Mouse (Mus musculus): ENCODE data around the gene Ppp4r4.
"Not testable (repeated sequence)": the region's sequence is repeated elsewhere in the genome, so short reads cannot be mapped to it uniquely, and the experiment has no call there.

Ppp4r4 gene

DNA sequence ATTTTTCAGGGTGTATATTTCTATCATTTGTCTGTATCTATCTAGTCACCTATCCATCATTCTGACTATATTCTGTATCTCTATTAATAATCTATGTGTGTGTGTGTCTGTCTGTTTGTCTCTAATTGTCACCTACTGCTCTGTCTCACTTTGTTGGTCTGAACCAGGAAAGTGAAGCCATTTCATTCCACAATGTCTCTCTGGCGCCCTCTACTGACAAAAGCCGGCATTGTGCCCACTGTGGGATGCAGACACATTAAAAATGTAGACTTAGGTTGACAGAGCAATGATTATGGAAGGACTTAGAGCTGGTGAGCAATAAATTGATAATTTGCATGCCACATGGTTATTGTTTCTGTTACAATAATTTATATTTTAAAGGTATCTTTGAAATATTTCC lies 111.3 kb downstream of the Ppp4r4 start:
- DNase-seq = peak; percentile 68 to 74

DNA sequence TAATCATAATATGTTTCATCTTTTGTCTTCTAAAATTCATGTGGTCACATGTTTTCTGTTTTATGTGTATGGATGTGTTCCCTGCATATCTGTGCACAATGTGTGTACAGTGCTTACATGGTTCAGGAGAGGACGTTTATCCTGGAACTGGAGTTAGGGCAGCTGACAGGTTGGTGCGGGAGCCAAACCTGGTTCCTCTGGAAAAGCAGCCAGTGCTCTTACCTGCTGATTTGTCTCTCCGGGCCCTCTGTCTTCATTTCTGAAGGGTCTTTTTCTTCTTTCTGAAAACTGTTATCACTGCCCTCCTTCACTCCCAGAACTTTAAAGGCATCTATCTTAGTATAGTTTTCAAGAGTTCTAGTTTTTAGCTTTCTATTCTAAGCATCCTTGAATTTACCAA lies 111.7 kb downstream of the Ppp4r4 start:
- no peak for DNase-seq

DNA sequence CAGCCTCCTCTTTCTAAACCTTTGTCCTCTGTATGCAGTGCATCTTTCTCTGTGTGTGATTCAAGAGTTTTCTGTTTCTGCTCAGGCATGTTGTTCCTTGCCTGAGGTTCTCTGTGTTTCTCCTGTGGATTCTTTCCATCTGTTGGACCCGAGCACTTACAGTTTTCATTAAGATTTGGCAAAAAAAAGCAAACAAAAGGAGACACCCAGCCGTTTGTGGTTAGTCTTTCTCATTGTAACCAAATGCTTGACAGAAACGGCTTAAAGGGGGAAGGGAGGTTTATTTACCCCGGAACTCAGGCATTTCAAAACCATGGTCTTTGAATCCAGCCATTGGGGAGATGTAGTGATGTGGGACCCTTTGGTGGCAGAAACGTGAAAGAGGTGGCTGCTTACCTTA lies 112.5 kb downstream of the Ppp4r4 start:
- no peak for DNase-seq

DNA sequence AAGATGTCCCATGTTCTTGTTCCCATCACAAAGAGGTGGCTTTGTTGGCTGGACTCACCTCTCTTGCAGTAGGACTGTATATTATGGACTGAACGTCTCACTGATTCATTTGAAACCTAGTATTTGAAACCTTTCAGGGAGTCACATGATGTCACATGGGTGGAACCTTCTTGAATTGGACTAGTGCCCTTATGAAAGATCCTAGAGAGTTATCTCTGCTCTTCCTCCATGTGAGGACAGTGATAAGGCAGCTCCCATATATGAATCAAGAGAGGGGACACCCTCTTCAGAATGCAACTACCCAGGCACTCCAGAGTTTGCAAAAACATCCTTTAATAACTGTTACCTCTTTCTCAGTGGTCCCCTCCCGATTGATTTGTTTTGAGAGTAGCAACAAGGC lies 114.2 kb downstream of the Ppp4r4 start:
- no peak for DNase-seq

DNA sequence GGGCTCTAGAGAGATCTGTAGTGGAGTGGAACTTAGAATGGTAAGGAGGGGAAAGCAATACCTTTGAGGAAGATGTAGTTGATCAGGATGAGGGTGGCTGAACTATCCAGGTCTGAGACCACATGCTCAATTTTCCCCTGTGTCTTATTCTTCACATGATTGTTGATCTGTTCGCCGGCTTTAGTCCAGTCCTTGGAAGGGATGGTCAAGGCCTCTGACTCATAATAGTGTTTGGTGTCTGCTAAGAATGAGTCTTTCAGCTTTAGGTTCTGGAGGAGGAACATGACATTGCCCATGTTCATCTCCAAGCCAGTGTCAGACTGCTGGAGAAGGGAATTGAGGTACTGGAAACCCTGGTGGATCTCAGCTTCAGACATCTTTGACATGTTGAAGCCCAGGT lies 121.8 kb downstream of the Ppp4r4 start:
- no peak for DNase-seq

DNA sequence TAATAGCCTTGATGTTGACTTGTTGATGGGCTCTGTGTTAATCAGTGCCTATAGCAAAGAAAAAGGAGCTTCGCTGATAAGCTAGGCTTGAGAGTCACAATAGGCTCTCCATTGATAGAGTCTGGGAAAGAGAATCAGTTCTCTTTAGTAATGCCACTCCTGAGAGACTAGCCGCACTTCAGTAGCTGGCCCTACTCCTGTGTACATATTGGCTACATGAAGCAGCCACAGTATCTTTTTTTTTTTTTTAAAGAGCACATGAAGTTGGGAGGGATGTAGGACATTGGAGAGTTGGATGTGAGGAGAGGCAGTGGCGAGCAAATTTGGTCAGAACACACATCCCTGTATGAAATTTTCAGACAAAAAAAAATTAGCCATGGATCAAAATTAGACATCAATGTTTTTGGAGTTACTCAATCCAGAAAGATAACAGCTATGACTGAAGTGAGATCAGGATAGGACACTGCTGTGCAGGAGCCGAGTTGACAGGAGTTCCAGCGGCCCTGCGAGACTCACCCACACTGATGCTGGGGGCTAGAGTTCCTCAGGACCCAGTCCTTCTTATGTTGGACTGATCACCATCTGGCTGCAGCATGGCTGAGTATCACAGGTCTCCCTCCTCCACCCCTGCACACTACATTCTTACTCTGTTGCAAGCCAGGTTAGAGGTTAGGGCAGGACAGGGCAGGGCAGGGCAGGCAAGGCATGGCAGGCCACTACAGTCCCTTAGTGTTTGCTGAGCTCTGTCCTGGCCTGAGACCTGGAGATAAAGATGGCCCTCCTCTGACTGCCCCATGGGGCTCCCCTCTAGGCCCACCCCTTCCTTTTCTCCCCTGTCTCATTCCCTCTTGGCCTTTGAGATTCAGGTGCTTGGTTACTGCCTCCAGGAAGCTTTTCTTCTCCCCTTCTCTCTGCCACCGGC lies 123.3 kb downstream of the Ppp4r4 start:
- DNase-seq = peak; percentile 42 to 57

DNA sequence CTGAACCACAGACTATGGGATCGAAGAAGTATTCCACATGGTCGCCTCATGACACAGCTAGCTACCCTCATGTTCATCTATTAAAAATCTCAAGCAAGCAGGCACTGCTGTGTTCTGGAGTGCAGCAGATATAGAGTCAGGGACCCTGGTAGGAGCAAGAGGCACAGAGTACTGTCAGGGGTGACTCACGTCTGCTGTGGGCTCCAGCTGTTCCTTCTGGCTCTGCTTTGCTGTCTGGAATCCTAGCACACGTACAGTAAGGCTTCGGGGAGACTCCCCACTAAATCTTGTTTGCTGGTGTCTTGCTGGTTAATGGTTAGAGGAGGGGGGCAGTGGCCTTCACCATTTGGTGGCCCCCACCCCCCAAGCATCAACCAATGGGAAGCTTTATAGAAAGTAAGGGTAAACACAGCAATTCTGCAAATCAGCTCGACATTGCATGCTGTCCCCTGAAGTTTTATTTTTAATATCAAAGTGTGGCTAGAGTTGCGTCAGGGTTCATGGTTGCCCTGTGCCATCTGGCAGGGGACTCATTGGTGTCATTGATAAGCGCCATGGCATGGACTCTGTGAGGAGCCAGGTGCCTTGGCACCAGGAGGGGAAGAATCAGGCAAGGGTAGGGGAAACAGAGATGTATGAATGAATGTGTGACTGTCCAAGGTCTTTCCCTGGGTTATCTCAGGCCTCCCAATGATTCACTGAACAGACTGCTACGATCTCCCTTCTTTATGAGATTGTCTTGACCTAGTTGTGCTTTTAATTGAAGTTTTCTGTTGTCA lies 125.0 kb downstream of the Ppp4r4 start, which contains the start of gene Serpina6:
Gene Serpina6, minus strand, starts transcription at position 365 of the 779 bp plus-strand sequence.
- no peak for DNase-seq

DNA sequence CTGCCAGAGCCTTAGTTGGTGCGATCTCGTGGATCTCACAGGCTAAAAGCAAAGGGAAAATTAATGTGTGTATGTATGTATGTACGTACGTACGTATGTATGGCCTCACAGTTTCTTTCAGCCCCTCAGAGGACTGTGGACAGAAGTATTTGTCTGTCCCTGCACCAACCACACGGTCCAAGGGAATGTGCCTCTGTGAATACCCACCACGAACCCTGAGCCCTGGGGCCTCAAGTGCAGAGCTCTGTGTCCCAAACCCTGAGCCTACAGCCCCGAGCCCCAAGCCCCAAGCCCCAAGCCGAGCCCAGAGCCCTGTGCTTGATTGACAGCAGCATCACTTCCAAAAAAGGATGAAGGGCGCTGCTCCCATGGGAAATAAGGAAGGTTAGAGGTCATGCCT lies 125.9 kb downstream of the Ppp4r4 start:
- no peak for DNase-seq

DNA sequence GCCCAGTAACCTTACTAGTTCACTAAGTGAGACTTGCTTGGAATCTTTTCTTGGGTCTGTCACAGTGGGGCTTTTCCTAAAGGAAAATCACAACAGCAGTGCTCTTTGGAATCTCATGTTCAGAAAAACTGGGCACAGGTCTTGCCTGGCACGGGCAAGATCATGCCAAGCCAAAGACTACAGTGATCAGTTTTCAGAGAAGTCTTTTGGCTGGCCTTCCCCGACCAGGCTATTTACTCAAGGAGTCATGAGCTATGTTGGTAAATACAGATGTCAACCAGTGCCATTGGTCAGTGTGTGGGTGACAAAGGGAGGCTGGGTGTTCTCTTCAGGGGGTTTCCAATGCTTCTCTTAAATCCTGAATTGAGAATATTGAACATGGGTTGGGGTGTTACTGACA lies 127.1 kb downstream of the Ppp4r4 start:
- no peak for DNase-seq

DNA sequence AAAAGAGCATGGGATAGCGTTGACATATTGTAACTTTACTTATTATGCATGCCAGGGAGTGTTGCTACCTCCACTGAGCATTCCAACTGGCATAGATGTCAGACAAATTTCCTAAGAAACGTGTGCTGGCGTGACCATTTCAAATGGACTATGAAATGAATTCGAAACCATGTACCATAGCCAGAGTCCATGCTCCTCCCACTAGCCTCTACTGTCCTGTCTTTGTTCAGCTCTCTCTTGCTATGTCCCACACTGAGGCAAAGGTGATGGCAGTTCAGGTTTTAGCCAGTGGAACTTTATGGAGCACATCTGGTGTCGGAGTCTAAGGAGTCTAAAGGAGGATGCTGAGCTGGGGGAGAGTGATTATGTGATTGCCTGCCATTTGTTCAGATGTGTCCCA lies 128.0 kb downstream of the Ppp4r4 start:
- DNase-seq = no peak

DNA sequence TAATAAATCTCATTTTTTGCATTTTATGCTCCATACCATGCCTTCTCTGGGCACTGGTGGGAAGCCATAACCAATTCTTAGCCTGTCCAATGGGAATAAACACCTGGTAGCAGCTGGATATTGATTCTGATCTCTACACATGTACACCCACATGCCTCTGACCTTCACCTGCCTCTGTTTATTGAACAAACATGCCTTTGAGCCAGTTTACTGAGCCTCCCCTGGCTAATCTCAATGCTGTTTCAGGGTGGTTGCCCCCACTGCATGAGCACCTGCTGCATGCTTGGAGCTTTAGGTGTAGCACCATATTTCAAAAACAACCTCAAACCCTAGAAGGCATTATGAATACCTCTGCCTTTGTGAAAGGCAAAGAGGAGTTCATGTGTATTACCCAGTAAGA lies 130.0 kb downstream of the Ppp4r4 start:
- not testable (repeated sequence) for DNase-seq
